Mouse (Mus musculus) embryonic fibroblast, embryonic 13.5 days (primary cell): ENCODE measurements around the gene Macrod2.

Experiments
- CTCF ChIP-seq: IDR thresholded peaks from 2 replicates; pipeline ENCODE4 v1.5.1; 2011; ENCODE audit warnings: mild to moderate bottlenecking, control low read depth, low read length, moderate library complexity, borderline replicate concordance; ENCODE audit not compliant: insufficient read depth
- POLR2A ChIP-seq: IDR thresholded peaks from 2 replicates; pipeline ENCODE4 v1.6.1; 2011; ENCODE audit warnings: low read depth, mild to moderate bottlenecking, control low read depth, low read length, moderate library complexity

DNA sequence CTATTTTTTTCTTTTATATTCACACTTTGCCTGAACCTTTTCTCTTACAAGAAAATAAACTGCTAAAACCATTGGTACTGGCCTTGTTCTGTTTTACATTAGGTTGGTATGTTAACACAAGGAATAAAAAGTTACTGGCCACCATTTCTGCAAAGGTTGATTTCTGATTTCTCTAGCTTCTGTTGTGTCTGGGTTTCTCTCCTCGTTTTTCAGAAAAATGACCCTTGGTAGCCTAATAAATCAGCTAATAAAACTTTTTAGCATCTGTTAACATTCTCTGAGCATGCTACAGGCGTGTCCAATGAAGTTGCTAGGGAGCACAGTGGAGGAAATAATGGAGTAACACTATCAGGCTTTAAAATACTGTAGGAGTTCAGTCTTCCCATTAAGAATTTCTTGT is 1161.6 kb downstream of the Macrod2 start:
- no peak for TF ChIP-seq CTCF
- no peak for TF ChIP-seq POLR2A
